Mouse (Mus musculus) heart, postnatal 0 days (tissue): ENCODE measurements around the gene 9930021J03Rik. TPM values are rescaled to one million over a fixed set of nuclear protein-coding genes. Genes with fewer than 3 reads are reported as not detected.
A peak's percentile ranks its signal among the peaks of the same experiment; 100 is the strongest.

Experiments used
- ATAC-seq: fragments of 200-750 bp; cut with Nextera tagmentation; 2 replicates; pipeline ENCODE4 v1.8.0; 2017; ENCODE audit warnings: low read depth, moderate number of reproducible peaks, moderate library complexity; ENCODE audit not compliant: insufficient read depth
- DNase-seq: peaks from one replicate; pipeline ENCODE4 v3.0.0-alpha.2; 2016; ENCODE audit warnings: low spot score
- H3K27ac ChIP-seq: fragments of 300-500 bp; sonication (generic); 2 replicates; pipeline ENCODE4 v1.5.1; 2014; ENCODE audit warnings: low read depth, mild to moderate bottlenecking
- H3K27me3 ChIP-seq: fragments of 300-500 bp; sonication (generic); 2 replicates; pipeline ENCODE4 v1.6.1; 2014; ENCODE audit warnings: low read length, mixed read lengths; ENCODE audit not compliant: control insufficient read depth, insufficient read depth
- H3K36me3 ChIP-seq: fragments of 300-500 bp; sonication (generic); replicated peaks from 2 replicates; pipeline ENCODE4 v1.6.1; 2014; ENCODE audit warnings: low read length, mixed read lengths; ENCODE audit not compliant: control insufficient read depth, insufficient read depth
- H3K4me1 ChIP-seq: fragments of 300-500 bp; sonication (generic); 2 replicates; pipeline ENCODE4 v1.6.1; 2014; ENCODE audit warnings: antibody characterized with exemption; ENCODE audit not compliant: control insufficient read depth, insufficient read depth
- H3K4me2 ChIP-seq: fragments of 300-500 bp; sonication (generic); 2 replicates; pipeline ENCODE4 v1.6.1; 2014; ENCODE audit warnings: low read depth, mild to moderate bottlenecking, low read length, moderate library complexity
- H3K4me3 ChIP-seq: fragments of 300-500 bp; sonication (generic); 2 replicates; pipeline ENCODE4 v1.5.1; 2014; ENCODE audit warnings: low read depth, low read length
- H3K9ac ChIP-seq: fragments of 300-500 bp; sonication (generic); replicated peaks from 2 replicates; pipeline ENCODE4 v1.6.1; 2014; ENCODE audit warnings: low read depth, low read length, mixed read lengths
- H3K9me3 ChIP-seq: fragments of 300-500 bp; sonication (generic); replicated peaks from 2 replicates; pipeline ENCODE4 v1.6.1; 2016; ENCODE audit warnings: low read length; ENCODE audit not compliant: control insufficient read depth
- CTCF ChIP-seq: IDR thresholded peaks from 2 replicates; pipeline ENCODE4 v1.5.1; 2016; ENCODE audit warnings: antibody characterized with exemption, control low read depth, low read depth
- EP300 ChIP-seq: IDR thresholded peaks from 2 replicates; pipeline ENCODE4 v1.6.1; 2016; ENCODE audit warnings: antibody characterized with exemption, low read depth
- WGBS: fragments of 180-500 bp; shearing (Covaris S2); extraction: QIAGEN DNeasy Blood & Tissue Kit; methylation state at CpG from one replicate; pipeline ENCODE4 v1.1.7; 2014; 5-methylcytosine and 5-hydroxymethylcytosine counted together
- polyA plus RNA-seq: library from polyadenylated mRNA; unstranded; fragments of >200 nt; fragmentation: Nextera tagmentation; extraction: Ambion mirVana; gene quantifications from 2 replicates; pipeline ENCODE4 v1.2.1, GENCODE M21; 2015
- total RNA-seq: library from RNA; depleted of rRNA; stranded (reverse); fragments of >200 nt; gene quantifications from 2 replicates; pipeline ENCODE4 v1.2.3, GENCODE M21; 2014; ENCODE audit warnings: low replicate concordance; rRNA removed

9930021J03Rik gene
- total RNA-seq: 8.6 and 11.6 TPM in 2 replicates
- polyA plus RNA-seq: 1.8 and 1.9 TPM in 2 replicates

GRCm38 (mm10) chr19:29805917-29806785 is at the start of gene 9930021J03Rik:
Gene 9930021J03Rik, minus strand, starts transcription at chr19:29805989.
- Histone ChIP-seq H3K27me3 (no peaks in the 10 kb centered on the region), H3K4me1 (peaks cover 13% of the 10 kb centered on the region), H3K9ac (peak within 1 kb of the TSS; percentile 88), H3K9me3 (no peaks in the 10 kb centered on the region), H3K4me3 (peak within 1 kb of the TSS; percentile 87), H3K27ac (peak within 1 kb of the TSS; percentile 92), H3K36me3 (peaks cover 22% of the 10 kb centered on the region), H3K4me2 (peak within 1 kb of the TSS; percentile 88)
- DNase-seq: peak; percentile 98
- ATAC-seq: peak; percentile 93
- no peak for TF ChIP-seq EP300
- TF ChIP-seq CTCF: no peak
- under 1% methylated on average over 49 of the region's 95 CpGs for WGBS

- Histone ChIP-seq H3K27ac (no peak overlapping the region), H3K9me3 (no peaks in the 10 kb centered on the region), H3K9ac (no peak overlapping the region), H3K4me2 (no peak overlapping the region), H3K36me3 (no peaks in the 10 kb centered on the region), H3K27me3 (no peaks in the 10 kb centered on the region), H3K4me1 (no peaks in the 10 kb centered on the region), H3K4me3 (no peak overlapping the region)
- ATAC-seq (no peak), DNase-seq (no peak)
- 73% methylated on average over 5 of the region's 5 CpGs for WGBS
- no peak for TF ChIP-seq CTCF
- TF ChIP-seq EP300: no peak
Measured at GRCm38 (mm10) chr19:29853711-29854110, 47.9 kb upstream of the 9930021J03Rik start.

- no peak overlapping the region for H3K27ac ChIP-seq
- no peaks in the 10 kb centered on the region for H3K27me3 ChIP-seq
- DNase-seq (no peak), ATAC-seq (no peak)
- H3K36me3 ChIP-seq: no peaks in the 10 kb centered on the region
- H3K4me3 ChIP-seq: no peak overlapping the region
- H3K4me1 ChIP-seq: no peaks in the 10 kb centered on the region
- H3K9me3 ChIP-seq: no peaks in the 10 kb centered on the region
- 43% methylated on average over 12 of the region's 12 CpGs for WGBS
- no peak overlapping the region for H3K4me2 ChIP-seq
- H3K9ac ChIP-seq: no peak overlapping the region
- TF ChIP-seq CTCF (no peak), EP300 (no peak)
Measured at GRCm38 (mm10) chr19:29851036-29851690, 45.4 kb upstream of the 9930021J03Rik start.

GRCm38 (mm10) chr19:29849924-29850551 is 44.2 kb upstream of the 9930021J03Rik start:
- H3K9ac ChIP-seq: no peak overlapping the region
- no peak overlapping the region for H3K27ac ChIP-seq
- TF ChIP-seq EP300 (no peak), CTCF (no peak)
- H3K9me3 ChIP-seq: no peaks in the 10 kb centered on the region
- no peaks in the 10 kb centered on the region for H3K36me3 ChIP-seq
- no peaks in the 10 kb centered on the region for H3K27me3 ChIP-seq
- H3K4me1 ChIP-seq: no peaks in the 10 kb centered on the region
- H3K4me2 ChIP-seq: no peak overlapping the region
- no peak overlapping the region for H3K4me3 ChIP-seq
- 77% methylated on average over 11 of the region's 11 CpGs for WGBS
- DNase-seq (no peak), ATAC-seq (no peak)

GRCm38 (mm10) chr19:29844036-29844661 is 38.4 kb upstream of the 9930021J03Rik start:
- Histone ChIP-seq H3K4me3 (no peak overlapping the region), H3K36me3 (no peaks in the 10 kb centered on the region), H3K9ac (no peak overlapping the region), H3K4me1 (no peaks in the 10 kb centered on the region), H3K9me3 (no peaks in the 10 kb centered on the region), H3K27me3 (no peaks in the 10 kb centered on the region), H3K27ac (no peak overlapping the region), H3K4me2 (no peak overlapping the region)
- ATAC-seq (no peak), DNase-seq (no peak)
- TF ChIP-seq EP300: no peak
- no peak for TF ChIP-seq CTCF
- 75% methylated on average over 12 of the region's 12 CpGs for WGBS
